Mouse (Mus musculus) heart, embryonic 11.5 days (tissue): ENCODE measurements around the gene Fxyd3. TPM values are rescaled to one million over a fixed set of nuclear protein-coding genes. Genes with fewer than 3 reads are reported as not detected.

Experiments
- ATAC-seq: fragments of 200-750 bp; cut with Nextera tagmentation; replicated peaks from 2 replicates; pipeline ENCODE4 v1.8.0; 2017; ENCODE audit warnings: moderate library complexity; ENCODE audit not compliant: insufficient number of reproducible peaks, low FRiP score, low TSS enrichment
- H3K27ac ChIP-seq: fragments of 300-500 bp; sonication (generic); 2 replicates; pipeline ENCODE4 v1.5.1; 2014; ENCODE audit warnings: mild to moderate bottlenecking, low read depth, low read length
- H3K27me3 ChIP-seq: fragments of 300-500 bp; sonication (generic); 2 replicates; pipeline ENCODE4 v1.6.1; 2014; ENCODE audit warnings: mild to moderate bottlenecking, low read length, mixed read lengths; ENCODE audit not compliant: control insufficient read depth, insufficient read depth
- H3K36me3 ChIP-seq: fragments of 300-500 bp; sonication (generic); 2 replicates; pipeline ENCODE4 v1.6.1; 2014; ENCODE audit warnings: mild to moderate bottlenecking, low read length, moderate library complexity, mixed read lengths; ENCODE audit not compliant: control insufficient read depth, insufficient read depth
- H3K4me1 ChIP-seq: fragments of 300-500 bp; sonication (generic); 2 replicates; pipeline ENCODE4 v1.6.1; 2014; ENCODE audit warnings: low read length; ENCODE audit not compliant: control insufficient read depth, insufficient read depth
- H3K4me2 ChIP-seq: fragments of 300-500 bp; sonication (generic); 2 replicates; pipeline ENCODE4 v1.6.1; 2014; ENCODE audit warnings: mild to moderate bottlenecking, moderate library complexity
- H3K4me3 ChIP-seq: fragments of 300-500 bp; sonication (generic); 2 replicates; pipeline ENCODE4 v1.5.1; 2014; ENCODE audit warnings: low read depth, low read length
- H3K9ac ChIP-seq: fragments of 300-500 bp; sonication (generic); 2 replicates; pipeline ENCODE4 v1.6.1; 2014; ENCODE audit warnings: mild to moderate bottlenecking, low read depth, low read length, moderate library complexity
- H3K9me3 ChIP-seq: fragments of 300-500 bp; sonication (generic); replicated peaks from 2 replicates; pipeline ENCODE4 v1.6.1; 2016; ENCODE audit warnings: low read length; ENCODE audit not compliant: control insufficient read depth
- WGBS: fragments of 180-500 bp; shearing (Covaris S2); extraction: QIAGEN DNeasy Blood & Tissue Kit; methylation state at CpG from one replicate; pipeline ENCODE4 v1.1.7; 2014; ENCODE audit not compliant: insufficient replicate concordance; 5-methylcytosine and 5-hydroxymethylcytosine counted together
- microRNA-seq: library from miRNA; unstranded; fragments of <30 nt; microRNA quantifications from one replicate; pipeline ENCODE4, GENCODE M21; 2016; ENCODE audit warnings: borderline number of aligned reads
- polyA plus RNA-seq: library from polyadenylated mRNA; unstranded; fragments of >200 nt; fragmentation: Nextera tagmentation; extraction: Ambion mirVana; gene quantifications from 2 replicates; pipeline ENCODE4 v1.2.1, GENCODE M21; 2014

Gene Fxyd3
- polyA plus RNA-seq, 1 experiment from 2014 or later = 1.8 TPM

- Histone ChIP-seq H3K27me3 (no peaks in the 10 kb centered on the region), H3K4me1 (no peaks in the 10 kb centered on the region), H3K4me2 (no peak overlapping the region), H3K9ac (no peak overlapping the region), H3K4me3 (no peak overlapping the region), H3K36me3 (no peaks in the 10 kb centered on the region), H3K9me3 (no peaks in the 10 kb centered on the region), H3K27ac (no peak overlapping the region)
- no peak for ATAC-seq
- 68% methylated on average over 7 of the region's 7 CpGs for WGBS
Measured at GRCm38 (mm10) chr7:31031731-31032130, 44.8 kb downstream of the Fxyd3 start.

GRCm38 (mm10) chr7:31030717-31031116, 45.8 kb downstream of the Fxyd3 start:
- Histone ChIP-seq H3K36me3 (no peaks in the 10 kb centered on the region), H3K9ac (no peak overlapping the region), H3K9me3 (0 out of 2 replicates have a peak, but pooled peaks cover 2% of the 10 kb centered on the region), H3K4me2 (no peak overlapping the region), H3K4me3 (no peak overlapping the region), H3K27ac (no peak overlapping the region), H3K4me1 (no peaks in the 10 kb centered on the region), H3K27me3 (no peaks in the 10 kb centered on the region)
- whole genome bisulfite sequencing = 64% methylated on average over 2 of the region's 2 CpGs
- no peak for ATAC-seq

GRCm38 (mm10) chr7:31028609-31029008, 47.9 kb downstream of the Fxyd3 start:
- no peak for ATAC-seq
- no peak overlapping the region for H3K27ac ChIP-seq
- no peaks in the 10 kb centered on the region for H3K36me3 ChIP-seq
- no peak overlapping the region for H3K4me3 ChIP-seq
- no peaks in the 10 kb centered on the region for H3K27me3 ChIP-seq
- WGBS = 66% methylated on average over 8 of the region's 8 CpGs
- H3K9ac ChIP-seq = no peak overlapping the region
- H3K4me2 ChIP-seq = no peak overlapping the region
- no peaks in the 10 kb centered on the region for H3K4me1 ChIP-seq
- 0 out of 2 replicates have a peak, but pooled peaks cover 2% of the 10 kb centered on the region for H3K9me3 ChIP-seq

Small RNAs within 50 kb of the gene (microRNA-seq; reads per million reads assigned to microRNA genes)
- not detected for gene Mir7050

Other genes with a start within 250 kb of the Fxyd3 start
- gene Ffar3, start 220.5 kb downstream of the Fxyd3 start, polyA plus RNA-seq = not detected in 2 replicates
- not detected in 2 replicates for gene Ffar1, start 215.1 kb downstream of the Fxyd3 start, polyA plus RNA-seq
- not detected in 2 replicates for gene Cd22, start 196.4 kb downstream of the Fxyd3 start, polyA plus RNA-seq
- 0.09 TPM in 1 of 2 replicates, not detected in the other for gene Mag, start 161.8 kb downstream of the Fxyd3 start, polyA plus RNA-seq
- not detected in 2 replicates for gene Hamp2, start 152.0 kb downstream of the Fxyd3 start, polyA plus RNA-seq
- not detected in 2 replicates for gene Hamp, start 132.7 kb downstream of the Fxyd3 start, polyA plus RNA-seq
- gene Usf2, start 119.9 kb downstream of the Fxyd3 start, polyA plus RNA-seq = 18.8 and 19.6 TPM in 2 replicates
- gene Lsr, start 103.2 kb downstream of the Fxyd3 start, polyA plus RNA-seq = 11.6 and 14.4 TPM in 2 replicates
- gene Fam187b, start 102.9 kb downstream of the Fxyd3 start, polyA plus RNA-seq = 0.72 and 0.89 TPM in 2 replicates
- gene Fxyd5, start 34.2 kb downstream of the Fxyd3 start, polyA plus RNA-seq = 30.3 and 38.5 TPM in 2 replicates
- 2.5 and 4.9 TPM in 2 replicates for gene Fxyd7, start 25.2 kb downstream of the Fxyd3 start, polyA plus RNA-seq
- gene Fxyd1, start 19.5 kb downstream of the Fxyd3 start, polyA plus RNA-seq = 566 and 581 TPM in 2 replicates
- gene Lgi4, start 17.4 kb downstream of the Fxyd3 start, polyA plus RNA-seq = 0.13 and 0.34 TPM in 2 replicates
- 2.7 and 3.3 TPM in 2 replicates for gene Hpn, start 38.6 kb upstream of the Fxyd3 start, polyA plus RNA-seq
- gene Scn1b, start 50.3 kb upstream of the Fxyd3 start, polyA plus RNA-seq = 3.0 TPM in 2 replicates
- gene Gramd1a, start 79.2 kb upstream of the Fxyd3 start, polyA plus RNA-seq = 49.0 and 55.9 TPM in 2 replicates
- not detected in 2 replicates for gene Scgb2b2, start 213.8 kb upstream of the Fxyd3 start, polyA plus RNA-seq
- not detected in 2 replicates for gene Scgb1b2, start 215.1 kb upstream of the Fxyd3 start, polyA plus RNA-seq